Mouse (Mus musculus) NIH3T3 (cell line): ENCODE data around the gene Lifr.

Source experiments
- DNase-seq: peaks from one replicate; pipeline ENCODE4 v3.0.0-alpha.2; 2012; ENCODE audit warnings: low read depth

Lifr gene

DNA sequence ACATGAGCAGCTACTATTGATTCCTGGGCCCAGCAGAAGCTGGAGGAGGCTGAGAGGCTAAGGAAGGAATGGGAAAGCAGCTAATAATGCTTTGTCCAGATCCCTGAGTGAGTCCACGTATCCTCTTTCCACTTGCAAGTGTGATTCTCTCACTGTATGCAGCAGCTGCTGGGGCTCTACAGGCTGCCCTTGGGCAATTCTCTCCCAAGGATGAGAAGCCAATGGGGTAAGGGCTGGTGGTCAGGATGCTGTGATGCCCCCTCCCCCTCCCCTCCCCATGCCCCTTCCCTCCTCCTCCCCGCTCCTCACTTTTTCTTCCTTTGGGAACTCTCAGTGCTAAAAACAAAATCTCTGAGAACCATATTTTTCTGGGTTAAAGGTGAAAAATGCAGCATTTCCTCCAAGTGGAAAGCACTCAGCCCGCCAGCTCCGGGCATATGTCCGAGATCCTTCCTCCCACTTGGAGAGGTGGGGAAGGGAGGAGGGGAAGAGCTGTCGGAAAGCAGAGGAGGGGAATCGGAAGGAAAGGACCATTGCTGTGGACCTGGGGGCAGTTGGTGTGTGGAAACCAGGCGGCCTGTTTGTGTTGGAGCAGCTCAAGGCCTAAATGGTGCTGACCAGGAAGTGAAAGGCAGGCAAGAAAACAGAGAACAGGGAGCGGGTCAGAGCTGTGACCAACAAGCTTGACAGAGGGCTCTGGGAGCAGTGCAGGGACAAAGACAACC is 113.4 kb downstream of the Lifr start:
- DNase-seq: no peak

DNA sequence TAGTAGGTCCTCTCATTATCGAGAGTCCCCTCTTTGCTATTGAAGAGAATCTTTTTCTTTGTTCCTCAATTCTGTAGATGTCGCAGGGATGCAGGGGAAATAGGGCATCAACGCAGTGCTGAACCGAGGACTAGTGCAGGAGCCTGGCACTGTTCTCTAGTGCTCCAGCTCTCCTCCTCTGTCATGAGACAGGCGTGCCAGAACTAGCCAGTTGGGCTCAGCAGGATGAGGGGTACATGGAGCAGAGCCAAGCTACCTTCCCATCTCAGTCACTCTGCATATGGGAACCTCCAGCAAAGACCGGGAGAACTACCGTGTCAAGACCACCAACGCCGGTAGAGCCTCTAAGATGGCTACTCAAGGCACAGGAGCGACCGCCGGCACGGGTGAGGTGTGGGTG is 114.5 kb downstream of the Lifr start:
- DNase-seq: no peak

DNA sequence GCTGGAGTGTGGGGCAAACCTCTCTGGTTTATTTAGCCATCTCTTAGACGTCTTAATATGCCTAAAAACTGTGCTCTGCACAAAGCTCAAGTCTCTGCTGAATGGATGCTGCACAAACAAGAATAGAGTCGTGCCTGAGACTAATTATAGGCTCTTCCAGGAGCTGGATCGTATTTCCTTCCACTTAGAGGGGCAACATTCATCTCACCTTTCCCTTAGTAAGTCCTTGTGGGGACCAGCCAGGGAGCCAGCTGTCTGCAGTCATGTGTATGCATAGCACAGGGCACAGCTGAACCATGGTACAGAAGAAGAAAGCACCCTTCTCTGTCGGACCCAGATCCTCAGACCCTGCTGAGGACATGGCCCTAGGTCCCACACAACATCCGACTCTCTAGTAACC is 115.7 kb downstream of the Lifr start:
- DNase-seq: no peak

DNA sequence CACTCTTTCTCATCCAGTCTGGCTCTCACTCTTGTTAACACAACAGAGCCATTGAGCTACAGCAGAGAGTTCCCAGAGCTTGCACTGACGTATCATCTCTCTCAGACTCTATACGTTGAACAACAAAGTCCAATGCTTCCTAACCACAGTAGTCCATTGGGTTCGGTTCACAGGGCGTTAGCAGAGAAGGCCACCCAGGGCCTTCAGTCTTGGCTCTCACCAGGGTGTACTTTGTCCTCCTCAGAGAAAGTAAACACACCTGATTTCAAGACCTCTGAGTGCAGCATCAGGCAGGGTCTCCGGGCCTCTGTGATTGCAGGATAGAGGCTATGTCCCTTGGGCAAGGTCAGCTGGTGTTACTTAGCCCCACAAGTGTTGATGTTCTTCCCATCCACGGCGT is 116.9 kb downstream of the Lifr start:
- DNase-seq: no peak

DNA sequence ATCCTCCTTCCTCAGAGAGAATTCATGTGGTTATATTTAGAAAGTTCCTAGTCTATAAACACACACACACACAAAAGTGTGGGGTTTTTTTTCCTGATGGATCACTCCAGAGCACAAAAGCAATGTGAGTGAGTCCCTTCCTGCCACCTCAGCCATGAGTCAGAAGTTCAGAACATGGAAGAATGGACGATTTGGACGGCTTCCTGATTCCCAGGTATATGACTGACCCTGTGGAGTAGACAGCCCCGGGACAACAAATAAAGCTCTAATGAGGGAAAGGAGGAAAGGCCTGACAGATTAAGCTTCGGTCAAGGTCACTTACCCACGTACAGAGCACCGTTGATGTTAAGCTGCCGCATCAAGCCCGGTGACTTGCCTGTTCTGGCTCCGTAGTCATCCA is 117.8 kb downstream of the Lifr start:
- no peak for DNase-seq

DNA sequence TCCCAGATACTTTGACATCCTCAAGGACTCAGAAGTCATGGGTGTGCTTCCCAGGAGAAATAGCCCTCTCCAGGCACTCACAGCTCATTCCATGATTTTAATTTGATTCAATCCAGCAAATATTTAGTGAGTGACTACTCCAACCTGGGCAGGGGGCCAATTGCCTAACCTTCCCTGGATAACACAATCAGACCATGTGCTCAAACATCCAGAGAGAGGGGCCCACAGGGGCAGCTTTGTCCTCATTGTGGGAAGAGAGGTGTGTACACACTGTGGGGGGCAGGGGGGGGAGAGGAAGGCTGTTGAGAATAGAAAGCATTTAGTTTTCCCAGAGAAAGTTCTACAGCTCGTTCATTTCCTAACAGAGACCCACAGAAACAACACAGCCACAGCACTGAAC is 123.3 kb downstream of the Lifr start:
- peak; percentile 97 for DNase-seq

DNA sequence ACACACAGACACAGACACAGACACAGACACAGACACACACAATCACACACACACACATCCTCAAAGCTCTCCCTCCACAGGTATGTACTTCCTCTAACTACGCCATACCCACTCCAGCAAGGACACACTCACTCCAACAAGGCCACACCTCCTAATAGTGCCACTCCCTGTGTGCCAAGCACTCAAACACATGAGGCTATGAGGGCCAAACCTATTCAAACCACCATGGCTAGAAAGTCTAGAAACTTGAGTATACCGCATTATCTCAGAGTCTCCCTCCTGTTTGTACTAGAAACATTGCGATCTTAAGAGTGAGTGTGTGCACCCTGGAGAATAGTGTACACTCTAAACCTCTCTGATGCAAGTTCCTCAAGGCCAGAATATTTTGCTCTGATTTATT is 125.4 kb downstream of the Lifr start:
- DNase-seq: no peak

DNA sequence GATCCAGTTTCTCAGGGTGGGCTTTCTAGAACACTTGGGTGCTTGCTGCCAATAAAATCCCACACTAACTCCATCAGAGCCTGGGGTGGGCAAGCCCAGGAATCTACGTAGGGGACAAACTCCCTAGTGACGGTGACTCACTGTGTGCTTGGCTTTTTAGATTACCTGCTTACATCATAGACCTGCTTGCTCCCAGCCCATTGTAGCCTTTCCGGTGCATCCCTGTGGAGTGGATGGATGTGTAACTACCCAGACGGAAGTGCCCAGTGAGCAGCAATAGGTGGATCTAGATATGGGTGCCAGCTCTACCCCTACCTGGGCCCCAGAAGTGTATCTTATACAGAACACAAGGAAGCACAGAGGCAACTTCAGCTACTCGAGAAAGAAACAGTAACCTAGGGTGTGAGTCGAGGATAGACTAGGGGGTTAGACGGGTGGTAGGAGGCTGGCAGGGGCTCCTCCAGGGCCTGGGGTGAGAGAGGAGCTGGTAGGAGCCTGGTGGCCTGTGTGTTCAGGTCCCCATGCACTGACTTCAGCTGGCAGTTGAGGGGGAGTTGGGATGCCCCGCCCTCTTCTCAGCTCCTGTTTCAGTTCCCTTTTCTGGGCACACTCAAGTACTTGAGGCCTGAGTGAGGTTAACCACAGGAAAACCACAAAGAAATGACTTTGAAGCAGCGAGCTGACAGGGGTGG is 126.3 kb downstream of the Lifr start:
- DNase-seq: peak; percentile 57

DNA sequence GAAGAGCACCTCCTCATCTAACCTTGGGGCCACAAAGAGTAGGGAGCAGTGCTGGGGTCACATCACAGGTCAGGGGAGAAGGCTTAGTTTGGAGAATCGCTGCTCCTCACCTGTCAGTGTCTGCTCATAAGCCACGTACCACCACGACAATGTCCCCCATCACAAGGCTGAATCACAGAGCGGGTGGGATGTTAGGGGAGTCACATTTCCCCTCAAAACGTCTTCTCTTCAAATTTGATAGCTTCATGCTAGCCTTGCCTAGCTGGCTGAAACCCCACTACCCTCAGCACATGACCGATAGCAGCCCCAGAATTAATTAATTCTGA is 126.8 kb downstream of the Lifr start:
- DNase-seq: no peak

DNA sequence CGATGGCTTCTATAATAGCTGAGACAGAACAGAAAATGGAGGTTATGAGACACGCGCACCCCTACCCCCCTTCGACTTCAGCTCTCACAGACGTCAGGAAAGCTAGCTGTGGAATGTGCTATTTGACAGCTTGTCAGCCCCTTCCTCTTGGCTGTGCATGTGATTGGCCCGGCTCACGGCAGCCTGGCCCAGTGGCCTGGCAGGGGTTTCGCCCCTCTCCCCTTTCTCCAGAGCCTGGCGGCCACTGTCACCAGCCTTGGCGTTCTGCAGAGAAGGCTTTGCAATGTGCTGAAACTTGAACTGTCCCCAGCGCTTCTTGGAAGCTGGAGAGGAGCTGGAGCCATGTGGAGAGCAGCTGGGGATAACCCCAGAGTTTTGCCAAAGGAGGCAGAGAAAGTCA is 132.4 kb downstream of the Lifr start:
- no peak for DNase-seq

DNA sequence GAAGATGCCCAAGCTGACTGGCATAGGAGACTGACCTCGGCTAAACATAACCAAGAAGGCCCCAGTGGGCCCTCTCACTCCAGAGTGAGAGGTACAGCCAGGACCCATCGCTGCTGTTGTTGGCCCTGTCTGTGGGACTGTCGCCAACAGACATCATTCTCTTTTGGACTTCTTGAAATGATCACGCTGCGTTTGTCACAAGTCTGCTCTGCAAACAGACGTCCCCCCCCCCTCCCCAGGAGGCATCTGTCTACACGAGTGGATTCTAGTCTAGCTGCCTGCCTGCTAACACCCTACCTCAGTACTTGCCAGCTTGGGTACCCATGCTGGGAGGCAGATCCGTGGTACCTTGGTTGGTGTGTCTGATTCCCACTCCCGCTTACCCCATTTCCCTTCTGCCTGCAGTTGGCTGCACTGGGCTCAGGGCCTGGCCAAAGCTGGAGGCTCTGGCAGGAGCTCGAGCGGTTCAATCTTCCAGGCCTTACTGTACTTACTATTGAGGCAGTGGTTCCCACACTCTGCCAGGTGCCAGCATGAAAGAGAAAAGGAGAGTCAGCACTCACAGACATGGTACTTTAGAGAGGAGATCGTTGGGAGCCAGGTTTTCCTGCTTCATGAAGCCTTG is 133.8 kb downstream of the Lifr start:
- no peak for DNase-seq

DNA sequence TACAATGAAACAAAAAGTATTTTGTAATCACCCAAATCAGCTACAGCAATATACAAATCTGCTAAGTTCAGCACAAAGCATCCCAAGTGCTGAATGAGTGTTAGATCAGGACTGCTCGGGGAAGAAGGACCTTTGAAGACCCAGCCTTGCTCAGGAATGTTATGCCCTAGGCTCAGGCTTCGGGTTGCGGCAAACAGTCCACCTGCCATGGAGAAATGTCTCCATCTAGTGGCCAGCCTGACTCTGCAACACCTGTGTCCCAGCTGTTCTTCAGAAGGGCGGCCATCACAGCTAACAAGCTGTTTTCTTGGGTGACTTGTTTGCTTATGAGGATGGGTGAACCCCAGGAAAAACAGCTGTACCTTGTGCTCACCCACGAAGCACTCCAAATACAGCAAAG is 135.8 kb downstream of the Lifr start:
- peak; percentile 92 for DNase-seq

DNA sequence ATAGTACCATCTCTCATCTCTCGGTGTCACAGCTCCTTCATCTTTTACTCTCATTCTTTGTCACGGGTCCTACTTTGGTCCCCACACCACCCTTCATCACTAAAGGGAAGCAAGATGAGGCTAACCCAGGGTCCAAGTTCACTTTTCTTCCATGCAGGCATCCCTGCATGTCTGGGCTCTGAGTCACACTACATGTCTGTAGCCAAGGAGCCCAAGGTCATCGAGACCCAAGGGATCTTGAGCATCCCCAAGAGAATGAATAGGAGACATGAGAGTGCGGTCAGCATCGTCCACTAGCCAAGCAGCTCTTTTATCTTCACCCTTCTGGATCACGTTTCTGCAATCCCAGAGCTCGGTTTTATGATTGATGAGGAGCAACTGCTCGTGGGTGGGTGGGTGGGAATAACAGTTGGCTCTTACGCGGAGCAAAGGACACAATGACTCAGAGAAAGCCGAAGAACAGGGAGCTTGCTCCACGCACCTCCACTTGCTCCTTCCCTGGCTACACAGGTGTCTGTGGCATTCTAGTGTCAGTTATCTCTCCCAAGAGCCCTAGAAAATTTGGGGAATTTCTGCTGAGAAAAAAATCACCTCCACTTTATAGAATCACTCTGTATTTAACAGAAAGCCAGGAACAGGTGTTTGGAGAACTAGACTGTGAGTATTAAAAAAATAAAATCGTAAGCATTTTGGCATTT is 143.1 kb downstream of the Lifr start:
- no peak for DNase-seq

DNA sequence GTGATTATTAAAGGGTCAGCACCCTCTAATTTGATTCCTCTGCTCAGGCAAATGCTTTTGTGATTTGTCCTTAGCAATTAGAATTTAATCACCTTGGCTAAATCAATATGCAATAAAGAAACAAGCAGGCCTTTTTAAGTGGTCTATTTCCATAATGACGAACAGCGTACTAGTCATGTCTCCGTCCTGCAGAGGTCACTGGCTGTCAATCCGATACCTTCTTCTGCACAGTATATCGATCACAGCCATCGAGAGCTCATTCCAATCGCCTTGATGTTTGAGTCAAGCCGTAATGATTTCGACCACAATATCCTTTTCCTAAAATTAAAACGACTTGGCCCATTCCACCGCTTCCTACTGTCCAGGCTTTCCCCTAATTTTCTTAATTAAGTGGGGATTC is 149.5 kb downstream of the Lifr start:
- DNase-seq: no peak

DNA sequence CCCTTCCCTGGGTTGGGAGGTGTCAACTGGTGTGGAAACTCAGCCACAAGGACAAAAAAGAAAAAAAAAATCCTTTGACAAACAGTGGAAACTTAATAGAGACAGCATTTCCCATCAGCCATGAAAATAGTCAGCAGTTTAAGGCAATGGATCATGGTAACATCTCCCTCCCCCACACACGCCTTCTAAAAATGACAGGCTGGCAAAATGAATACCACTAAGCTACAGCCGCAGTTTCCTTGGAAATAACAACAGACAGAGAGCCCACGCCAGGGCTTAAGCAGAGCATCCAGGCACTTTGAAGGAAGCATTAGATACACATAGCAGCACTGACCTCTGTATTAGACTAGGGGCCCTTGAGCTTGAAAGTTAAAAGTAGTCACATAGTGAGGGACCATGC is 150.5 kb downstream of the Lifr start:
- DNase-seq: no peak

DNA sequence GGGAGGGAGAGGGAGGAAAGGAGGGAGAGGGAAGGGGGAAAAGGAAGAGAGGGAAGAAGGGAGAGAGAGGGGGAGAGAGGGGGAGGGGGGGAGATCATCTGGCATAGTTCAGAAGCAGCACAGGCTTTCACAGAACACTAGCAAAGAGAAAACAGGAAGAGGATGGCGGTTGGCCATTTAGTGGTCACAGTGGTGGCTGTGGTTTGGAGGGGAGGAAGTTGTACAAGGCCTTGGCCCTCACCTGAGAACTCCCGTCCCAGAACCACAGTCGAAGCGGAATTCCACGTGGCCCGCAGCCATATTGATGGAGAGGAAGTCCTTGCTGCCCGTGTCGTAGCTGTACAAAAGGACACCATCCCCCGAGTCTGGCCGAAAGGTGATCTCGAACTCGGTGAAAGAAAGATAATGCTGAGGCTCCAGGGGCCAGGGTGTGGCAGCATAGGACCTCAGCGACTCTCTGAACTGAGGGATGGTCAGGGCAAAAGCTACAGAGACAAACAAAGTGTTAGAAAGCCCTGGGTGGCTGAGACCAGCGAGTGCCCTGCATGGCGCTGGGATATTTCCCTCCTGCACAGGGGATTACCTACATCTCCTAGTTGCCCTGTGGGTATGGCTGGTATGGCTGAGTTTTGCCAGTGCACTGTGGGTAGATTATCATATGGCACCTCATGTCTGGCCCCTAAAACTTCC is 151.9 kb downstream of the Lifr start:
- no peak for DNase-seq
